Mouse (Mus musculus) frontal cortex, postnatal 25 days (tissue): ENCODE measurements around the gene Nfic.

Source experiments
- DNase-seq, 2 experiments: peaks; one replicate each; pipeline ENCODE4 v3.0.0; 2022; ENCODE audit warnings: low spot score in 2 of 2

Gene Nfic

GRCm38 (mm10) chr10:81430831-81431525 lies 24.5 kb downstream of the Nfic start:
- peak; percentile 51 to 62 for DNase-seq

- DNase-seq: peak; percentile 49 to 69
Measured at GRCm38 (mm10) chr10:81430141-81430830, 25.1 kb downstream of the Nfic start.

GRCm38 (mm10) chr10:81429605-81430061 lies 25.8 kb downstream of the Nfic start:
- peak; percentile 52 to 59 for DNase-seq

GRCm38 (mm10) chr10:81429092-81429491 lies 26.3 kb downstream of the Nfic start:
- DNase-seq: peak in 1 of 2 experiments; percentile 2

- peak in 1 of 2 experiments; percentile 3 for DNase-seq
Measured at GRCm38 (mm10) chr10:81428507-81428870, 26.9 kb downstream of the Nfic start.

- peak; percentile 4 for DNase-seq
Measured at GRCm38 (mm10) chr10:81427804-81428506, 27.5 kb downstream of the Nfic start.

GRCm38 (mm10) chr10:81427327-81427726 lies 28.1 kb downstream of the Nfic start:
- DNase-seq: peak in 1 of 2 experiments; percentile 3

GRCm38 (mm10) chr10:81426897-81427296 lies 28.5 kb downstream of the Nfic start:
- DNase-seq: peak in 1 of 2 experiments; percentile 38

GRCm38 (mm10) chr10:81426081-81426671 lies 29.3 kb downstream of the Nfic start:
- peak; percentile 4 for DNase-seq

GRCm38 (mm10) chr10:81425236-81425850 lies 30.1 kb downstream of the Nfic start:
- DNase-seq: peak in 1 of 2 experiments; percentile 18

GRCm38 (mm10) chr10:81424246-81425051 lies 31.0 kb downstream of the Nfic start:
- DNase-seq: peak; percentile 5 to 21

GRCm38 (mm10) chr10:81423476-81424245 lies 31.8 kb downstream of the Nfic start:
- DNase-seq: peak in 1 of 2 experiments; percentile 2

GRCm38 (mm10) chr10:81422661-81423217 lies 32.7 kb downstream of the Nfic start:
- DNase-seq: peak in 1 of 2 experiments; percentile 3

GRCm38 (mm10) chr10:81422191-81422590 lies 33.2 kb downstream of the Nfic start:
- no peak for DNase-seq

GRCm38 (mm10) chr10:81421797-81422100 lies 33.7 kb downstream of the Nfic start:
- no peak for DNase-seq

- no peak for DNase-seq
Measured at GRCm38 (mm10) chr10:81421041-81421796, 34.2 kb downstream of the Nfic start.

GRCm38 (mm10) chr10:81420191-81420767 lies 35.2 kb downstream of the Nfic start:
- no peak for DNase-seq

GRCm38 (mm10) chr10:81419111-81419928 lies 36.1 kb downstream of the Nfic start:
- no peak for DNase-seq
